Mouse (Mus musculus) midbrain, embryonic 11.5 days (tissue): ENCODE data around the gene Igbp1. TPM values are rescaled to one million over a fixed set of nuclear protein-coding genes. Genes with fewer than 3 reads are reported as not detected.

Experiments used
- ATAC-seq: fragments of 200-750 bp; cut with Nextera tagmentation; 2 replicates; pipeline ENCODE4 v1.8.0; 2017; ENCODE audit warnings: moderate TSS enrichment, moderate library complexity; ENCODE audit not compliant: low FRiP score
- DNase-seq: peaks from one replicate; pipeline ENCODE4 v3.0.0; 2015; ENCODE audit warnings: low spot score; ENCODE audit errors: missing footprints
- H3K27ac ChIP-seq: fragments of 300-500 bp; sonication (generic); 2 replicates; pipeline ENCODE4 v1.5.1; 2014; ENCODE audit warnings: low read depth, low read length
- H3K27me3 ChIP-seq: fragments of 300-500 bp; sonication (generic); 2 replicates; pipeline ENCODE4 v1.6.1; 2014; ENCODE audit warnings: mild to moderate bottlenecking, low read length, moderate library complexity, mixed read lengths; ENCODE audit not compliant: control insufficient read depth, insufficient read depth
- H3K36me3 ChIP-seq: fragments of 300-500 bp; sonication (generic); 2 replicates; pipeline ENCODE4 v1.6.1; 2014; ENCODE audit warnings: mild to moderate bottlenecking, low read length, moderate library complexity, mixed read lengths; ENCODE audit not compliant: control insufficient read depth, insufficient read depth
- H3K4me1 ChIP-seq: fragments of 300-500 bp; sonication (generic); 2 replicates; pipeline ENCODE4 v1.6.1; 2014; ENCODE audit warnings: low read length; ENCODE audit not compliant: control insufficient read depth, insufficient read depth
- H3K4me2 ChIP-seq: fragments of 300-500 bp; sonication (generic); 2 replicates; pipeline ENCODE4 v1.6.1; 2014; ENCODE audit warnings: mild to moderate bottlenecking, moderate library complexity
- H3K4me3 ChIP-seq: fragments of 300-500 bp; sonication (generic); 2 replicates; pipeline ENCODE4 v1.5.1; 2014; ENCODE audit warnings: low read depth, low read length
- H3K9ac ChIP-seq: fragments of 300-500 bp; sonication (generic); 2 replicates; pipeline ENCODE4 v1.6.1; 2014; ENCODE audit warnings: low read length
- H3K9me3 ChIP-seq: fragments of 300-500 bp; sonication (generic); 2 replicates; pipeline ENCODE4 v1.6.1; 2016; ENCODE audit warnings: low read length; ENCODE audit not compliant: control insufficient read depth
- WGBS: fragments of 180-500 bp; shearing (Covaris S2); extraction: QIAGEN DNeasy Blood & Tissue Kit; methylation state at CpG from one replicate; pipeline ENCODE4 v1.1.7; 2014; 5-methylcytosine and 5-hydroxymethylcytosine counted together
- polyA plus RNA-seq: library from polyadenylated mRNA; unstranded; fragments of >200 nt; fragmentation: Nextera tagmentation; extraction: Ambion mirVana; gene quantifications from 2 replicates; pipeline ENCODE4 v1.2.1, GENCODE M21; 2014

The Igbp1 gene
- polyA plus RNA-seq, 1 experiment from 2014 or later: 43.7 TPM

DNA sequence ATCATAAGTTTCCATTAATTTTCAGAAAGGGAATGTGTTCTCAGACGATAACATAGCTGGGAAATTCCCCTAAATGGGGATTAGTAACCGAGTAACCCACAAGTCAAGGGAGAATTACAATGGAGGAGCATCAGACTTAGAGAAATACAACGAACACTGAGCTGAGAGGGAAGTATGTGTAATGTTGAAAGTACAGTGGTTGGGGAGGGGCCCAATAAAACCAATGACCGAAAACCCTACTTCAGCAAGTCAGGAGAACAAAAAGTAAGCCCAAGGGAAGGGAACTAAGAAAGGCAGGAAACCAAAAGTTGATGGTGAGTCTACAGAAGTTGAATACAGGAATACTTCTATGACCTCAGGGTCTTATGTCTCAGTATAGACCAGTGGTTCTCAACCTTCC is 14.1 kb downstream of the Igbp1 start:
- 91% methylated on average over 4 of the region's 4 CpGs for WGBS
- H3K27me3 ChIP-seq: peaks cover 2% of the 10 kb centered on the region; the same call in 1 of the 2 replicates
- DNase-seq (no peak), ATAC-seq (no peak)
- H3K4me3 ChIP-seq: no peak overlapping the region
- no peaks in the 10 kb centered on the region for H3K4me1 ChIP-seq
- H3K27ac ChIP-seq: no peak overlapping the region
- no peaks in the 10 kb centered on the region for H3K36me3 ChIP-seq
- H3K4me2 ChIP-seq: no peak overlapping the region
- no peaks in the 10 kb centered on the region for H3K9me3 ChIP-seq
- no peak overlapping the region for H3K9ac ChIP-seq

- DNase-seq (no peak), ATAC-seq (no peak)
- Histone ChIP-seq H3K9me3 (no peaks in the 10 kb centered on the region), H3K36me3 (no peaks in the 10 kb centered on the region), H3K4me2 (no peak overlapping the region), H3K4me3 (no peak overlapping the region), H3K27ac (no peak overlapping the region), H3K9ac (no peak overlapping the region), H3K27me3 (no peaks in the 10 kb centered on the region), H3K4me1 (no peaks in the 10 kb centered on the region)
- WGBS: 82% methylated on average over 3 of the region's 3 CpGs
Measured at GRCm38 (mm10) chrX:100509921-100510320, 15.8 kb downstream of the Igbp1 start.

DNA sequence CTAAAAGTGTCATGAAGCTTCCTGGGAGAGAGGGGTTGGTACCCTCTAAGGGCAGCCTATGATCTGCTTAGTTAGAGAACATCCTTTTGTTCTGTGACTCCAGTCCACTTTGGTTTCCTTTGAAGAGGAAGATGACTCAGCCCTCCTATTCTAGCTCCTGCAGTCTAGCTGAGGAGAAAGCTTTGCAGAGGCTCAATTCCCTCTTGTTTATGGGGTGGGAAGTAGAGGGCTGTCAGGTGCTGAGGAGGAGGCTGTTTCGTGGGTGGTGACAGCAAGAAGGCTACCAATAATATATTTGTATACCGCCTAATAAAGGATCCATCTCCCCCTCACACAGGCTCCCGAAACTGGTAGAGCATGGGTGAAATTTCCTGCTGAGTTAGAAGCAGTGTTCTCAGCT is 22.6 kb downstream of the Igbp1 start:
- H3K27ac ChIP-seq: no peak overlapping the region
- H3K27me3 ChIP-seq: peaks cover 5% of the 10 kb centered on the region
- no peaks in the 10 kb centered on the region for H3K4me1 ChIP-seq
- H3K4me3 ChIP-seq: no peak overlapping the region
- H3K4me2 ChIP-seq: no peak overlapping the region
- H3K9me3 ChIP-seq: no peaks in the 10 kb centered on the region
- 91% methylated on average over 3 of the region's 3 CpGs for WGBS
- H3K9ac ChIP-seq: no peak overlapping the region
- H3K36me3 ChIP-seq: no peaks in the 10 kb centered on the region
- ATAC-seq: no peak
- no peak for DNase-seq

- WGBS: 96% methylated on average over 6 of the region's 6 CpGs
- no peak for ATAC-seq
- H3K27me3 ChIP-seq: peaks cover 5% of the 10 kb centered on the region
Measured at GRCm38 (mm10) chrX:100517626-100518025, 23.5 kb downstream of the Igbp1 start.

DNA sequence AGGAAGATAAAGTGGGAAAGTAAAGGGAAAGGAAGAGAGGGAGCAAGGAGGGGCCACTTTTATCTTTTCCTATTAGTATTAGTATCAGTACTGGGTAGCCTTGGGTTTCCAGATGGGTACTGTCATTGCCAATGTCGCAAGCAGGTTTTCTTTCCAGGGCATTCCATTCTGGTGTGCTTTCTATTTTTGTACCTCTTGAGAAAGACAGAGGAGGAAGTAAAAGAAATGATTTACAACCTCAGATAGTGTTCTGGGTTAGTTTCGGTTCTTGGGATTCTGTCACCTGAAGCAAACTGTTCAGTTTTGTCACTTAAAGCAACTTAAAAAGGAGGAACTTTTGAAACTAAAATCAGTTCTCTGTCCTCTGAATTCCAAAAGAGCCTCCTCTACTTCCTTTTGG is 24.4 kb downstream of the Igbp1 start:
- Histone ChIP-seq H3K4me3 (no peak overlapping the region), H3K4me2 (no peak overlapping the region), H3K36me3 (no peaks in the 10 kb centered on the region), H3K9me3 (no peaks in the 10 kb centered on the region), H3K4me1 (no peaks in the 10 kb centered on the region), H3K9ac (no peak overlapping the region), H3K27ac (no peak overlapping the region), H3K27me3 (peaks cover 5% of the 10 kb centered on the region)
- ATAC-seq: no peak
- WGBS: 94% methylated on average over 2 of the region's 2 CpGs
- DNase-seq: no peak

More at GRCm38 (mm10) chrX:100517626-100518025, 23.5 kb downstream of the Igbp1 start:
- Histone ChIP-seq H3K27ac (no peak overlapping the region), H3K9me3 (no peaks in the 10 kb centered on the region), H3K9ac (no peak overlapping the region), H3K4me1 (no peaks in the 10 kb centered on the region), H3K4me3 (no peak overlapping the region), H3K36me3 (no peaks in the 10 kb centered on the region), H3K4me2 (no peak overlapping the region)
- DNase-seq: no peak

GRCm38 (mm10) chrX:100524471-100524870 is 30.4 kb downstream of the Igbp1 start, which contains the start of gene Dgat2l6:
Dgat2l6 (plus strand) TSS chrX:100524838.
- H3K4me2 ChIP-seq: no peak within 1 kb of the TSS
- H3K4me3 ChIP-seq: no peak within 1 kb of the TSS
- 86% methylated on average over 4 of the region's 4 CpGs for WGBS
- no peaks in the 10 kb centered on the region for H3K4me1 ChIP-seq
- no peak within 1 kb of the TSS for H3K27ac ChIP-seq
- no peak for DNase-seq
- no peak within 1 kb of the TSS for H3K9ac ChIP-seq
- no peaks in the 10 kb centered on the region for H3K9me3 ChIP-seq
- no peak for ATAC-seq
- H3K27me3 ChIP-seq: peaks cover 20% of the 10 kb centered on the region
- H3K36me3 ChIP-seq: no peaks in the 10 kb centered on the region

GRCm38 (mm10) chrX:100556026-100556425 is 61.9 kb downstream of the Igbp1 start:
- ATAC-seq (no peak), DNase-seq (no peak)
- Histone ChIP-seq H3K4me1 (no peaks in the 10 kb centered on the region), H3K36me3 (no peaks in the 10 kb centered on the region), H3K9me3 (no peaks in the 10 kb centered on the region), H3K9ac (no peak overlapping the region), H3K4me2 (no peak overlapping the region), H3K27ac (no peak overlapping the region), H3K4me3 (no peak overlapping the region), H3K27me3 (no peaks in the 10 kb centered on the region)
- 81% methylated on average over 3 of the region's 3 CpGs for WGBS

DNA sequence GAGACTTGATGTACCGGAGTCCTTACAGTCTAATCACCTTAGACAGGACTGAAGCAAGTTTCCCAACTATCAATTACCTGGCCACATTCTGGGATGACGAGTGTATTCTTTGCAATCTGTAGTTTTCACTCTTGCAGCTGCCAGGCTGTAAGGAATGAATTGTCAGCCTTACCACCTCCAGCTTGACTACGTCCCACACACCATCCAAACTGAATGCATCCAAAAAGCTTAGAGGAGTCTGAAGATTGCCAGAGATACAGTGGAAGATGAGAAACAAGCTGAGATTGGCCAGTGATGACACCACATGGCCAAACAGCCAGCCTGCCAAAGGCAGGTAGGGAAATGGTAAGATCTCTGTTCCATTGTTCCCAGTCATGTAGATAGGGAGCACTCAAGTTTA is 71.6 kb downstream of the Igbp1 start:
- 83% methylated on average over 3 of the region's 3 CpGs for WGBS
- H3K9me3 ChIP-seq: no peaks in the 10 kb centered on the region
- H3K4me1 ChIP-seq: no peaks in the 10 kb centered on the region
- H3K4me2 ChIP-seq: no peak overlapping the region
- H3K9ac ChIP-seq: no peak overlapping the region
- H3K4me3 ChIP-seq: no peak overlapping the region
- no peak overlapping the region for H3K27ac ChIP-seq
- H3K27me3 ChIP-seq: peaks cover 3% of the 10 kb centered on the region; the same call in 1 of the 2 replicates
- no peak for DNase-seq
- no peaks in the 10 kb centered on the region for H3K36me3 ChIP-seq
- no peak for ATAC-seq
